Mouse (Mus musculus) stomach, embryonic 16.5 days (tissue): ENCODE results near the gene Ttc38. TPM values are rescaled to one million over a fixed set of nuclear protein-coding genes. Genes with fewer than 3 reads are reported as not detected.
A peak's percentile ranks its signal among the peaks of the same experiment; 100 is the strongest.

Experiments used
- ATAC-seq: fragments of 200-750 bp; cut with Nextera tagmentation; 2 replicates; pipeline ENCODE4 v1.8.0; 2017; ENCODE audit warnings: moderate number of reproducible peaks, moderate TSS enrichment; ENCODE audit not compliant: insufficient read depth, low FRiP score
- H3K27ac ChIP-seq: fragments of 300-500 bp; sonication (generic); 2 replicates; pipeline ENCODE4 v1.5.1; 2014; ENCODE audit warnings: low read length
- H3K27me3 ChIP-seq: fragments of 300-500 bp; sonication (generic); 2 replicates; pipeline ENCODE4 v1.6.1; 2014; ENCODE audit warnings: low read length, control low read depth, mixed read lengths; ENCODE audit not compliant: control insufficient read depth, insufficient read depth
- H3K36me3 ChIP-seq: fragments of 300-500 bp; sonication (generic); 2 replicates; pipeline ENCODE4 v1.6.1; 2014; ENCODE audit warnings: low read length; ENCODE audit not compliant: control insufficient read depth, insufficient read depth
- H3K4me1 ChIP-seq: fragments of 300-500 bp; sonication (generic); 2 replicates; pipeline ENCODE4 v1.6.1; 2014; ENCODE audit warnings: low read length, control low read depth, mixed read lengths; ENCODE audit not compliant: control insufficient read depth, insufficient read depth
- H3K4me2 ChIP-seq: fragments of 300-500 bp; sonication (generic); 2 replicates; pipeline ENCODE4 v1.6.1; 2014; ENCODE audit warnings: low read depth, low read length, mixed read lengths
- H3K4me3 ChIP-seq: fragments of 300-500 bp; sonication (generic); replicated peaks from 2 replicates; pipeline ENCODE4 v1.5.1; 2014; ENCODE audit warnings: mild to moderate bottlenecking, low read length
- H3K9ac ChIP-seq: fragments of 300-500 bp; sonication (generic); 2 replicates; pipeline ENCODE4 v1.6.1; 2014; ENCODE audit warnings: low read length
- H3K9me3 ChIP-seq: fragments of 300-500 bp; sonication (generic); replicated peaks from 2 replicates; pipeline ENCODE4 v1.6.1; 2016; ENCODE audit warnings: low read length, control low read depth; ENCODE audit not compliant: control insufficient read depth
- WGBS: fragments of 180-500 bp; shearing (Covaris S2); extraction: QIAGEN DNeasy Blood & Tissue Kit; methylation state at CpG from one replicate; pipeline ENCODE4 v1.1.7; 2014; 5-methylcytosine and 5-hydroxymethylcytosine counted together
- polyA plus RNA-seq: library from polyadenylated mRNA; unstranded; fragments of >200 nt; fragmentation: Nextera tagmentation; extraction: Ambion mirVana; gene quantifications from 2 replicates; pipeline ENCODE4 v1.2.1, GENCODE M21; 2015

The Ttc38 gene
- polyA plus RNA-seq, 1 experiment from 2014 or later, result 9.9 TPM

- H3K36me3 ChIP-seq, result peaks cover 22% of the 10 kb centered on the region
- H3K4me3 ChIP-seq, result no peak overlapping the region
- H3K4me1 ChIP-seq, result no peaks in the 10 kb centered on the region
- no peak overlapping the region for H3K9ac ChIP-seq
- H3K4me2 ChIP-seq, result no peak overlapping the region
- no peaks in the 10 kb centered on the region for H3K9me3 ChIP-seq
- H3K27ac ChIP-seq, result no peak overlapping the region
- H3K27me3 ChIP-seq, result no peaks in the 10 kb centered on the region
- no peak for ATAC-seq
- 85% methylated on average over 7 of the region's 7 CpGs for WGBS
Observed at GRCm38 (mm10) chr15:85893871-85894270, 61.8 kb downstream of the Ttc38 start.

DNA sequence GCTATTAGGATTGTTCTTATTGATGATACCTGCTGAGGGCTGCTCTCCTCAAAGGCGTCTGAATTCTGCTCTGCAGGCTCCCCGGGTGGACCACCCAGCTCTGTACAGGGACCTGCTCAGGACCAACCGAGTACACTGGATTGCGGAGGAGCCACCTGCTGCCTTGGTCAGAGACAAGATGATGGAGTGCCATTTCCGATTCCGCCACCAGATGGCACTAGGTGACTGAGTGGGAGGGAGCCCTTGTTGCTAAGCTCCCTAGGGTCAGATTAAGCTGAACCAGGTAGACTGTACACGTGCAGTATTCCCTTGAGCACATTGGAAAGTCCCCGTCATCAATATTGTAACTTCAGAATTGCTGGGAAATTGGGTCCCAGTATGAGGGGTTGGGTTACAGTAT lies 64.2 kb downstream of the Ttc38 start:
- no peak overlapping the region for H3K9ac ChIP-seq
- no peak overlapping the region for H3K4me2 ChIP-seq
- ATAC-seq, result peak; percentile 39; the same call in 1 of the 2 replicates
- peaks cover 19% of the 10 kb centered on the region for H3K36me3 ChIP-seq
- H3K4me1 ChIP-seq, result no peaks in the 10 kb centered on the region
- no peak overlapping the region for H3K4me3 ChIP-seq
- no peak overlapping the region for H3K27ac ChIP-seq
- H3K27me3 ChIP-seq, result no peaks in the 10 kb centered on the region
- WGBS, result 13% methylated on average over 8 of the region's 8 CpGs
- H3K9me3 ChIP-seq, result no peaks in the 10 kb centered on the region

GRCm38 (mm10) chr15:85897113-85897512 lies 65.0 kb downstream of the Ttc38 start:
- Histone ChIP-seq H3K36me3 (peaks cover 19% of the 10 kb centered on the region), H3K4me2 (no peak overlapping the region), H3K9me3 (no peaks in the 10 kb centered on the region), H3K27me3 (no peaks in the 10 kb centered on the region), H3K4me1 (no peaks in the 10 kb centered on the region), H3K4me3 (no peak overlapping the region), H3K27ac (no peak overlapping the region), H3K9ac (no peak overlapping the region)
- WGBS, result 83% methylated on average over 10 of the region's 10 CpGs
- ATAC-seq, result no peak

DNA sequence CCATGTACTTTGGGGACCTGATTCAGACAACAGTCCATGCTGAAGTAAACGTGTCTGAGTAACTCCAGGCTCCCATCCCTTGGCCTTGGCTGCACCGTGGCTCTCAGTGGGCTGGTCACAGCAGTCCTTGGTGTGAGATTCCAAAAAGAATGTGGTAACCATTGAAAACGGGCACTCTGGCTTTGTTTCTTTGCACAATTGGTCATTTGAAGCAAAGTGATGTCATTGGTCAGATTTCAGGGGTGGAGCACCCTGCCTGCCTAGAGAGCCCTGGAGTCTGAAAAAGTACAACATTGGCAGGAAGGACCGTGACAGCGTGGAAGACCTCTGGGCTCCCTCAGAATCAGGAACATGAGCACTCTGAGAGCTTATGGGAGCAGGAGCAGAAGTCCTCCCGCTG lies 67.3 kb downstream of the Ttc38 start:
- Histone ChIP-seq H3K27ac (no peak overlapping the region), H3K4me1 (no peaks in the 10 kb centered on the region), H3K36me3 (peaks cover 16% of the 10 kb centered on the region), H3K27me3 (no peaks in the 10 kb centered on the region), H3K4me2 (no peak overlapping the region), H3K9me3 (no peaks in the 10 kb centered on the region), H3K9ac (no peak overlapping the region), H3K4me3 (no peak overlapping the region)
- no peak for ATAC-seq
- WGBS, result 68% methylated on average over 6 of the region's 6 CpGs

DNA sequence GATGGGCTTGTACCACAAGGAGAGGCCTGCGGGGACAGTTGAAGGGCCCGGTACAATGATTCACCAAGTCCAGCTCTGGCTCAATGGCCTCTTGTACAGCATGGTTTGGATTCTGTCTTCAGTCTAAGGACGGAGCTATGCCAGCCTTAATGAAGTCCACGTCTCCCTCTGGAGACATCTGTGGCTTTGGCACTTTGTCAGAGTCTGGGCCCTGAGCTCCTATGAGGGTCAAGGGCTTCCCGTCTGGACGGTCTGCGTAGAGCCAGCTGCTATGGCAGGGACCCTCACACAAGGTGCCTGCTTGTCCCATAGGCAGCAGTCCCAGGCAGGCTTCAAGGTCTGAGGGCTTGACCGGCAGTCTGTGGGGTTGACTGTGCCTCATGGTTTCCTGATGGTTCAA lies 68.2 kb downstream of the Ttc38 start:
- no peak overlapping the region for H3K9ac ChIP-seq
- ATAC-seq, result no peak

DNA sequence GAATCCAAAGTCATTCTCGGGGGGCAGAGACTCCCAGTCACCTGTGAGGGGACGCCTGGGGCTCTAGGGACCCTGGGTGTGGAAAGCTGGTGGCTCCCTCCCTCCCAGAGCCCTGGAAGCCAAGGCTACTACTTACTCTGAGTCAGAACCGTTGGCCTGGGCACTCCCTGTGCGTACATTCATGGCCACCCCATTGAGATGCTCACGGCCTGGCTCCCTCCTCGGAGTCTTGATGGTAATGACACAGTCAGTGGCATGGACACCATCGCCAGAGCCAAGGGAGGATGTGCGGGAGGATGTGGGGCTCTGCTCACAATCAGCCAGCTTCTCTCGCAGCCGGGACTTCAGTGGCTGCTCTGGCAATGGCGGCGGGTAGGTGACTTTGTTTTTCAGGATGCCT lies 68.7 kb downstream of the Ttc38 start:
- Histone ChIP-seq H3K27ac (no peak overlapping the region), H3K27me3 (no peaks in the 10 kb centered on the region), H3K4me2 (no peak overlapping the region), H3K36me3 (peaks cover 3% of the 10 kb centered on the region; the same call in 1 of the 2 replicates), H3K4me3 (no peak overlapping the region), H3K9me3 (no peaks in the 10 kb centered on the region), H3K4me1 (no peaks in the 10 kb centered on the region), H3K9ac (no peak overlapping the region)
- ATAC-seq, result no peak
- 85% methylated on average over 12 of the region's 12 CpGs for WGBS

More for the DNA sequence above, 68.2 kb downstream of the Ttc38 start:
- Histone ChIP-seq H3K4me2 (no peak overlapping the region), H3K4me3 (no peak overlapping the region), H3K27ac (no peak overlapping the region), H3K4me1 (no peaks in the 10 kb centered on the region), H3K36me3 (peaks cover 7% of the 10 kb centered on the region; the same call in 1 of the 2 replicates), H3K9me3 (no peaks in the 10 kb centered on the region), H3K27me3 (no peaks in the 10 kb centered on the region)
- 72% methylated on average over 8 of the region's 8 CpGs for WGBS

DNA sequence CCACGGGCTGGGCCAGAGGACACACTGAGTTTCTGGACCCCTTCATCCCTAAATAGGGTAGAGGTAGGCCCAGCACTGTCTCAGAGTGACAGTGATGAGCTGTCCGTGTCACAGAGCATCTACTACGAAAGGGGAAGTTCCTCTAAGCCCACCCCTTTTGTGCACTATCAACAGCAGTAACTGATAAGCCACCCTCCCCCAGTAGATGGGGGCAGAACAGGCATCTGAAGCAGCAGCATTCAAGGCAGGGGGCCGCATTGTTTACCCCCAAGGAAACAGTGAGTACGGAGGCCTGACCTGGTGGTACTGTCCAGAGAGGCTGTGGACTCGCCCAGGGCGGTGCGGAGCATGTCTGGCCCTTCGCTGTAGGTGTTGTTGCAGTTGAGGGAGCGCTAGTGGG lies 70.4 kb downstream of the Ttc38 start:
- Histone ChIP-seq H3K27me3 (no peaks in the 10 kb centered on the region), H3K4me1 (no peaks in the 10 kb centered on the region), H3K4me3 (no peak overlapping the region), H3K36me3 (no peaks in the 10 kb centered on the region), H3K9me3 (no peaks in the 10 kb centered on the region), H3K9ac (no peak overlapping the region), H3K4me2 (no peak overlapping the region), H3K27ac (no peak overlapping the region)
- no peak for ATAC-seq
- 77% methylated on average over 10 of the region's 10 CpGs for WGBS

GRCm38 (mm10) chr15:85903826-85904225 lies 71.7 kb downstream of the Ttc38 start:
- no peak for ATAC-seq
- Histone ChIP-seq H3K27me3 (no peaks in the 10 kb centered on the region), H3K4me1 (no peaks in the 10 kb centered on the region), H3K36me3 (no peaks in the 10 kb centered on the region), H3K9me3 (no peaks in the 10 kb centered on the region), H3K27ac (no peak overlapping the region), H3K4me2 (no peak overlapping the region), H3K4me3 (no peak overlapping the region), H3K9ac (no peak overlapping the region)
- WGBS, result 61% methylated on average over 8 of the region's 8 CpGs
